Mouse (Mus musculus): ENCODE data around the gene Fastkd5.

Gene Fastkd5

DNA sequence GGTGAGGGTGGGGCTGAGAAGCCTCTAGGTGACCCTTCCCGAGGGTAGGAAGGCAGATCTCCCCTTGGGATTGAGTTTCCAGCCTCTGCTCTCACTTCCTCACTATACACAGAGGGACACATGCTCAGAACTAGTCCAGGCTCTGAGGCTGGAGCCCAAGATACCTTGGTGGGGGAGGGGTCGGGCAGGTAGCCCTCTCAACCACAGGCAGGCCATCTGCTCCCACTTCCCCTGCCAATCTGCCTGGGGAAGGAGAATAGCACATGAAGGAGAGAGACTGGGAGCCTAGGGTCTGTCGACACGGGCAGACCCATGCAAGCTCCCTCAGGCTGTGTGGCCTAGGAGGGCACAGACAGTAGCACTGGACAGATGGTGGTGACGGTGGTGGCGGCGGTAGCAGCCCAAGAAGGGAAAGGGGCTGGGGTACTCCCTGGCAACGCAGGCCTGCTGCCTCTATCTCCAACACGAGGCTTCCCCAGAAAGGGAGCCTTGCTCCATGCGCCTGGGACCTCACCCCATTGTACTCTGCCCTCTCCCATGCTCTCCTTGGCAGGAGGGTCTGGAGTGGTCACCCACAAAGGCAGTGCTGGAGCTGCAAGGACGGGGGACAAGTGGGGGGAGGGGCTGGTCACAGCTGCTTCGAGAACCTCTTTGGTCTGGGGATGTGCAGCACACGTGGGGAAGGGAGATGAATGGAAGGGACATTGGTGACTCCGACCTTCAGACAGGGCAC, 4.3 kb upstream of the Fastkd5 start:
- DNase-seq: no peak

DNA sequence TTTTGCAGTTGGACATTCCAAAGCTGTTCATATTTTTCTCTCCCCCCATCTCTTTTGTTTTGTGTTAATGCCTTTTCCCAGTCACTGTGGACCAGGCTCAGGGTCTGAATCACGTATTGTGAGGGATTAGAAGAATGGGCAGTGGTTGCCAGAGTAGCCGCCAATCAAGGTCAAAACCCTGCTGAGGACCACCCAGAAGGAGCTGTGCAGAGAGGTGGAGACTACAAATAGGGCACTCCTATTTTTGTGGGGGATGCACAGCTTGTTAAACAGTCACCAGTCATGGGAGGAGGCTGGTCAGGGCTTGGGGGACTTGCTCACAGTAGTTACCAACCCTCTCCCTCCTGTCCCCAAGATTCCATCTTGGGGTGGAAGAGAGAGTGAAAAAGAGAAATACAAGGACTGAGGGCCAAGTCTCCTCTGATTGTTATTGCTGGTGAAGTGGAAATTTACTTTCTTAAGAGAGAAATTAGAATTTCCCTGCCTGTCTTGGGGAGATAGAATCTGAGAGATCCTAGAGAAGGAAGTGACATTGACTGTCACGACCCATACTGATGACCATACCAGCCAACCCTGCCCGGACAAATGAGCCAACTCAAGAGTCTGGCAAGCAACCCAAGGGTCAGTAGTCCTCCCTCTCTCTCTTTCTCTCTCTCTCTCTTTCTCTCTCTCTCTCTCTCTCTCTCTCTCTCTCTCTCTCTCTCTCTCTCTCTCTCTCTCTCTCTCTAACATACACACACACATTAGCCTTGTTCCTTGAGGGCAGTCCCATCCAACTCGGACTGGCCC, 3.3 kb upstream of the Fastkd5 start:
- DNase-seq: no peak

DNA sequence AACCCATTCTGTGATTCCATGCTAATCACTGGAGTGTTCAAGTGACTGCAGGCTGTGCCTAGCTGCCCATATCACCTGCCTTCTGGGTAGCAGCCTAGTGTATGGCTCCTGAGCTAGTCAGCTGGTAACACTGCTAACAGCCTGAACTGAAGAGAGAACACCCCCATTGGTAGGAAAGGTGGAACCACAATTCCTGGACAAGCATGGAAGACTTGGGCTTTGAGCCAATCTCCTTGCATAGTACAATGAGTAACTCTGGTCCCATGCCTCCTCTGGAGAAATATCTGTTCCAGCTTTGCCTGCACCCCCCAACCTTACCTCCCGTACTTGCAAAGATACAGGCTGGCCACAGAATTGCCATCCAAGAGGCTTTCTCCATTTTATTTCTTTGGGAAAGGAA, 2.6 kb upstream of the Fastkd5 start:
- DNase-seq: no peak

DNA sequence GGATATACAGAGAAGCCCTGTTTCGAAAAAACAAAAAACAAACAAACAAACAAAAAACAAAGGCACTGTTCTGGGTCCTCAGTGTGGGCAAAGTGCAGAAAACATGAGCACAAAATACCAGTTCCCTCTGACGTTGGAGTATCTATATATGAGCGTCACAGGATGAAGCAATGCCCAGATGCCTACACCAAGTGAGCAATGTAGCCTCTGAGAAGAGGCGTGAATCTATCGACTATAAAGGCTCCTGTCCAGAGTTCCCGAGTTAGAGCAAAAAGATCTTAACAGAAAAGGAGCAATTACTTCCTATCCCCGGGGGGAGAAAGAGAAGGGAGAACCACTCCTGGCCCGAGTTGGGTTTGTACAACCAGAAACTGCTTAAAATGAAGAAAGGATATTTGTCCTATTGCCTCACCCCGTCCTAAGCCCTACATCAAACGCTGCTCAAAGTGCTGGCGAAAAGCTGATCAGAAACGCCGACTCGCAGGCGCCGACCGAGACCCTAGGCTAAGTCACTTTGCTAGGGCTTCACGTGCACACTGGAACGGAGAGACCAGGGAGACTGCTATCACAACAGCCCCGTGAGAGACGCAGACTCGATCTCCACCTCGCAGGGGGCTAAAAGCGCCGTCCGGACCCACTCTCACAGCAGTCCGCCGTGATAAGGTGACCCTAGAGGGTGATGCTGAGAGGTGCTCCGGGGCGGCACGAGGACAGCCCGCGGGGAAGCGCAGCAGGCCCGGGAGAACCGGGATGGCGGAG, 568 bp downstream of the Fastkd5 start:
- no peak for DNase-seq

DNA sequence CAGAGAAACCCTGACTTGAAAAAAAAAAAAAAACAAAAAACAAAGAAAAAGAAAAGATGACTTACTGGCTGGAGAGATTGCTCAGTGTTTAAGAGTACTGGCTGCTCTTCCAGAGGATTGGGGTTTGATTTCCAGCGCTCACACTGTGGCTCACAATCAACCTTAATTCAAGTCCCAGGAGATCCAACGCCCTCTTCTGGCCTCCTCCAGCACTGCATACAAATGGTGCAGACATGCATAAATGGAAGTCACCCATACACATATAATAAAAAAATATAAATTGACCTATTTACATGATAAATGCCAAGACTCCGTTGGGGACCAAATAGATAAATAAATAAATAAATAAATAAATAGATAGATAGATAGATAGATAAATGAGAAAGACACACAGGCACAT, 1.4 kb downstream of the Fastkd5 start:
- DNase-seq: peak; percentile 36

DNA sequence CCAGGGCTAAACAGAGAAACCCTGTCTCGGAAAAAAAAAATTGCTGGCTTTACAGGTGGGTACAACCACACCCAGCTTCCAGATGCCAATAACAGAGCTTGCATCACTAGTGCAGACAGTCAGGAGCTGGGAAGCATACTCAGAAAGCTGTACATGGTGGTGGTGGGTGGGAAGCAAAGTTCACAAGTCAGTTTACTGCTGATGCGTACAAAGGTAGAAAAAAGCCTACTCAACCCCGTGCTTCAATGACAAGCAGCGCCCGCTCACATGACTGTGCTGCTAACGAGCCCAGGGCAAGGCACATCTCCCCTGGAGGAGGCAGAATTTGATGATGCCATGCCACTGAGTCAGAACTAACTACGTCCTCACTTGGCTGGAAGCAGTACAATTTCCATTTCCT, 10.9 kb downstream of the Fastkd5 start:
- no peak for DNase-seq

DNA sequence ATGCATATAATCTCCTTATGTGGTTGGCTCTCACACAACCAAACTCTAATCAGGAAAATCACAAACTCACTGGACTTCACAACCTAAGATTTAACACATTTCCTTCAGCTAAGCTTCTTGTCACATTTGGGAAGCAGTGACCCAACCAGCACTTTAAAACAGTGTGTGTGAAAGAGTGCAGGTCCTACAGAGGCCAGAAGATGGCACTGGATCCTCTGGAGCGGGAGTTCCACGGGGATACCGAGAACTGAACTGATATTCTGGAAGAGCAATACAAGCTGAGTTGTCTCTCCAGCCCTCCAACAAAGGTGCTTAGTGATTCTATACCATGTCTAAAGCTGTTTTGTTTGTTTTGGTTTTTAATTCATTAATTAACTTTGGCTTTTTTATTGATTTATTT, 16.7 kb downstream of the Fastkd5 start:
- DNase-seq: peak; percentile 35

DNA sequence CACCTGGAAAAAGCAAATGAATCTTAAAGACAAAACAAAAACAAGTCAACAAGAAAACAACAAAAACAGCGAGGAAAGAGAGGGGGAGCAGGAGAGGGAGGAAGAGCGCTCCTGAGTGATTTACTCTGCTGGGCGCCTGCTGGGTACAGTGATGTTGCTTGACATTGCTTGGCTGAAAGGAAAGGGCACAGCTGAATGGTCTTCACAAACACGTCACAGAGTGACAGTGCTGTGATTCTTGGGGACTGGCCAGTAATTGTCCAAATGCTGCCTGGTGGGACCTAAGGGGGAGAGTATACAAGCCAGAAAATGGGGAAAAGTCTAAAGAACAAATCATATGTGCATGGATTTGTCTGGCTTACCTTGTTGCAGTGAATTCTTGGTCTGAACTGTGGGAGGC, 27.6 kb downstream of the Fastkd5 start:
- no peak for DNase-seq

DNA sequence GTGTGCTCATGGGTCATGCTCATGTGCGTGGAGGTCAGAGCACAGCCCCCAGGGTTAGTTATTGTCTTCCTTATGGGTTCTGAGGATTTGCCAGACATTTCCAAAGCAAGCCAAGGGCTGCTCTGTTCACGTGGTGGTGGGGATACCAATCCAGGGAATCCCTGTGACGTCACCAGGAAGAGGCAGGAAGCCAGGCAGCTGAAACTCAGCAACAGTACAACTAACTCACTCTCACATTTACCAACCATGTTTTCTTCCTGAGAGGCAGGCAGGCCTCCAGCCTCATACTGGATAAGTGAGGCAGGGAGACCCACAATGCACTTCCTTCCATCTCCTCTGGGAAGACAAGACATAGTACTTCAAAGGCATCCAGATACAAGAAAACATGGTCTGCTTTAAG, 31.4 kb downstream of the Fastkd5 start:
- no peak for DNase-seq

DNA sequence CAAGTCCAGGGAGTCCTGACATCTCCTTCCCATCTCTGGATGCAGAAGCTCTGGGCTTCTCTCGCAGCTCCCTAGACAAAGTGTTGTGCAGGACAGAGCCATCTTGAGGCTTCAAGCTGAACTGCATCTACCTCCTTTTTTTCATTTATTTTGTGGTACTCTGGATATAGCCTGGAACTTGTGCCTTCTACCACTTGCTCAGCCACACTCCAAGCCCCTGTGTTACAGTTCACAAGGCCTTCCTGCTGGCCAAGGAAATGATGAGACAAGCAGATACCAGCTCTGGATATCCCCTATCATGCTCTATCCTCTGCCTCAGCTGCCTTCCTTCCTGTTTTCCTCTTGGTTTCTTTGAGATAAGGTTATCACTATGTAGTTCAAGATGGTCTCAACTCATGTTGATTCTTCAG, 32.2 kb downstream of the Fastkd5 start:
- no peak for DNase-seq

DNA sequence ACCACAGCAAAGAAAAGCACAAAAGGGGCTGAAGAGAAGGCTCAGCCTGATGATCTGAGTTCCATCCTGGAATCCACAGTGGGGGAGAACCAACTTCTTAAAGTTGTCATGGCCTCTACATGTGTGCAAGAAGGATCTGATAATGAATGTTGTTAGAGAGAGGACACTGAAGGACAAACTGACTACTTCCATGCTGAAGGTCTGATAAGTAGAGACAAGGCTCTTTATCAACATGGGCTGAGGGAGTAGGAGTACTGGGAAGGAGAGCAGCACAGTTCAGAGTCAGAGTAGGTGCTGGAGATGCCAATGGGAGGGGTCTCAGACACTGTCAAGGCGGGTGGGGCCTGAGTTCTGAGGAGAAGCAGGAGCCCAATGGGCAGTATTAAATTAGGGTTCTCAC, 34.2 kb downstream of the Fastkd5 start:
- DNase-seq: no peak

DNA sequence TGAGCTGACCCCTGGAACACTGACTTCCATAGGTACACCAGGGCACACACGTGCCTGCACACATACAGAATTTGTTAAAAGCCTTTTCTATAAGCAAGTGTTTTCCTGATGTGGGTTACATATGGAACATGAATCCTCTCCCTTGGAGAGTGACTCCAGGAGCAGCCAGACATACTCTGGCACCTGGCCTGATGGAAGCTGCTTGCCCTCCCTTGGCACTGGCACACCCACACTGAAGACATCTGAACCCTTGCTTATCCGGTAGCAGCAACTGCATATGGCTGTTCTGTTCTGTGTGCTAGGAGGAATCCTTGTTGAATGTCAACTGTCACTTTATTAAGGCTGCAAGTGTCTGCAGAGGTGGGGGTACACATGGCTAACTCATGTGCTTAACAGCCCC, 38.8 kb downstream of the Fastkd5 start:
- DNase-seq: no peak

DNA sequence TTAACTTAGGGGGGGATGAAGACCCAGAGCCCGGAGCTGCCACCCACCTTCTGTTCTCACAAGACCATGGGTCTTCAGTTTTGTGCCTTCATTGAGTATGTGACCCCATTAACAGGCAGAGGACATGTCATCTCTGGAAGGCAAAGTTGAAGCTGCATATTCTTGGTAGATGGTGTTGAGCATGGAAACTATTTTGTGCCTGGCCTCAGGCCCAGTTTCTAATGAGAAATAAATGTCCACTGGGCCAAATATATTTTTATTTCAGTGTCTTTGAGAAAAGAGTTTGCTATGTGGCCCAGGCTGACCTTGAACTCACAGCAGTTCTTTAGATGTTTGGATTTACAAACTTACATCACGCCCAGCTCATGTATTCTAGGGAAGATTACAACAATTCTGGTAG, 40.1 kb downstream of the Fastkd5 start:
- no peak for DNase-seq

DNA sequence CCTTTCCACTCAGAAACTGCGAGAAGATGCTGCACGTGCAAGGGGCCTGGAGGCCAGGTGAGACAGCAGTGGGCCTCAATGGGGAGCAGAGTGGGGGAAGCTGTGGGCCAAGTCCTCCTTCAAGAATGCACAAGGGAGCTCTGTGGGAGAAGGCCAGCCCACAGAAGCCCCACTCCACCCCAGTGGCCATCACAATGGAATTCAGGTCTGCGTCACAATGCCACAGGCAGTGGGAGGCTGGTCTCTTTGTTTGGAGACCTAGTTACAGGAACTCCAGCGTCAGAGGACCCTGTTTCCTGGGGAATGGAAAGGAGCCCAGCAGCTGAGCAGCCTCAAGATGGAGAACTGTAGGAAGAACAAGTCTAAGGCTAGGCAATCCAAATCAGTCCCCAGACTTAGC, 40.7 kb downstream of the Fastkd5 start:
- no peak for DNase-seq

DNA sequence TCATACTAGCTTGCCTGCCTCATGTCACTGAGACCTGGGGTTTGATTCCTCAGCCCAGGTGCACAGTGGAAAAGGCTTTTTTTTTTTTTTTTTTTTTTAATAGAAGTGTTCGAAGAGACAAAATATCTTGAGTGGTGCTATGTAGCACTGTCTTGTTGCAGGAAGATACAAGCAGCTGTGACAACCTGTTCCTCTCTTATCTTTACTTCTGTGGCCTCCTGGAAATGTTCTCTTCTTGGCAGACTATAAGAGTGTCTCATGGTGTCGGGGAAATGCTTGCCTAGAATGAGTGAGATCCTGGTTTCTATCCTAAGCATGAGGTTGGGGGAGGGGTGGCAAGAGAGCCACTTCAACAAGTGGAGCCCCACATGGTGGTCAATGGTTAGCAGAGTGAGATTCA, 41.5 kb downstream of the Fastkd5 start:
- no peak for DNase-seq

DNA sequence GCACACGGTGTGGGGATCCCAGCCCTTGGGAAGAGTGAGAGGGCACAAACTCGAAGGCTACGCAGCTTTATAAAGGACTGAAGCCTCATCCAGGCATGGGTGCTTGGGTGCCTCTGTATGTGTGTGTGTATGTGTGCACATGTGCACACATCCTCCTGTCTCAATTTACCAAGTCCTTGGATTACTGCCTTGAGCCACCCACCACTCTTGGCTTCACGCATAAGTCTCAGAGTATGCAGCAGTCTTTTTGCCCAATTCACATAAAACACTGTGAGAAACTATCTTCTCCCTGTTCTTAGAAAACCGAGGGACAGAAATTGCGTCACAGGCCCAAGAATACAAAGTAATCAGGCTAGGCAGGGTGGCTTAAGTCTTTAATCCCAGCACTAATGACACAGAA, 43.8 kb downstream of the Fastkd5 start:
- no peak for DNase-seq

DNA sequence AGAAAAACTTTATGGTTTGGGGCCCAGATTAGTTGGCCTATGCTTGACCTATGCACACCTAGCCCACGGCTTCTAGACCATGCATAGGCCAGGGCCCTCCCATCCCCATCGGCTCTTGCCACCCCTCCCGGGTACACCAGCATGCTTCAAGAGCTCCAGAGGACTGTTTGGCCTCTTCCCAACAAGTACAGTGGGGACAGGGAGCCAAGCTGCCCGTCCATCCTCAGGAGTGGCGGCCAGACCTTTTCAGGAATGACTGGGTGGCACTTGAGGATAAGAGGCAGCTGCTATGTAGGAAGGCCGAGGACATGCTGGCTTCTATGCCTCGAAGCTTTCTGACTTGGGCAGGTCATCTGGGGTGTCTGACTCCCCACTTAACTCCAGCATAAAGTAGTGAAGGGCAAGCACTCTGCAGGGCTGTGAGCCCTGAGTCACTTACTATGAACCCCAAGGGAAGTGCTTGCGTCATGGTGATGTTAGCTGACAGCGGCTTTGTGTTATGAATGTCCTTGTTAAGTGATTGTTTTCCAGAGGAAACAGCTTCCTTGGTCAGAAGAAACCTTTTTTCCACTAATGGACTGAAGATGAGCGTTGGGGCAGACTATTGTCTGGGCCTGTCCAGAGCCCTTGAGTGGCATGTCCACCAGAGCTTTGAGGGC, 45.8 kb downstream of the Fastkd5 start:
- DNase-seq: no peak

DNA sequence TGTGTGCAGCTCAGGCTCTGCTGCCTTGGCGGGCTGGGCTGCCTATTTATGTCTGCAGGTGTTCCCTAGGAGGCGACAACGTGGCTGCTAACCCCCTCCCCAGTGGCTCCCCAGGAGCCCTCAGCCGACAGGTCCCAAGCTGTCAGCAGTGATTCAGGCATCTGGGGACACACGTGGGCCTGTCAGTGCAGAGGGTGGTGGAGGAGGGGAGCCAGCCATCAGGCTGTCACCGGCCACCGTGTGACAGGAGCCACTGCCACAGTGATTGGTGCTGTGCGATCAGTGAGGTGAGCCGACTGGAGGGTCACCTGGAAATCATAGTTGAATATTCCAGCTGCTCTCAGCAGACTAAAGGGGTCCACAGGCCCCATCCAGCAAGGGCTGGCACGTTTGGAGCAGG, 47.3 kb downstream of the Fastkd5 start, which contains the start of gene Avp:
Gene Avp (minus strand): TSS at position 3 of the 400 bp plus-strand sequence.
- no peak for DNase-seq

DNA sequence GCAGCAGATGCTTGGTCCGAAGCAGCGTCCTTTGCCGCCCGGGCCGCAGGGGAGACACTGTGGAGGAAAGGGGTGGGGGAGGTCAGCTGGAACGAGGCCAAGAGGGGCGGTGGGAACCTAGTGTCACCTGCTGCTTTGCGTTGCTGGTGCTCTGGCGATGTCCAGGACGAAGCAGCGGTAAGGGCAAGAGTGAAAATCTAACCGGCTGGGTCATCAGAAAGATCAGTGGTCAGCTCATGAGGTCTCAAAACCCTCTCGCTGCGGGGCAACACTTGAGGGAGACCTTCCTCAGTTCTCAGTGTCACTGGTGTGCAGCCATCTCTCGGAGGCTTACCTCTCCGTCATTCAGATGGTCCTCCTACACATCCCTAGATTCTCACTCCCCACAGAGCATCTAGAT, 48.6 kb downstream of the Fastkd5 start:
- no peak for DNase-seq

DNA sequence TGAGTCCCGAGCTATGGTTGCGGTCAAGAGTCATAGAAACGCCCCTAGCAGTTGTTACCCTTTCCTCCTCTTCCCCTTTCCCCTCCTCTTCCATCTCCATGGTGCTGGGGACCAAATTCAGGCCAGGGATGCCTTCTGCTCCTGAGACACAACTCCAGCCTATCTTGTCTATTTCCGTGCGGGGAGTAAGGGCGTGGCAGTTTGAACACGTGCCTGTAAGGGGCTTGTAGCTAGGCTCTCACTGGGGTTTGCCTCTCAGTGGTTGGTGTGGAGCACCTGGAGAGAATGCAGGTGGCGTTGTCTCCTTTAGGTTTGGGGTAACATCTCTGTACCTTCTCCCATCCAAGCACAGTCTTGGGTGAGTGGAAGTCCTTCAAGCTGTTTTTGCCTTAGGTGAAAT, 50.0 kb downstream of the Fastkd5 start:
- no peak for DNase-seq

DNA sequence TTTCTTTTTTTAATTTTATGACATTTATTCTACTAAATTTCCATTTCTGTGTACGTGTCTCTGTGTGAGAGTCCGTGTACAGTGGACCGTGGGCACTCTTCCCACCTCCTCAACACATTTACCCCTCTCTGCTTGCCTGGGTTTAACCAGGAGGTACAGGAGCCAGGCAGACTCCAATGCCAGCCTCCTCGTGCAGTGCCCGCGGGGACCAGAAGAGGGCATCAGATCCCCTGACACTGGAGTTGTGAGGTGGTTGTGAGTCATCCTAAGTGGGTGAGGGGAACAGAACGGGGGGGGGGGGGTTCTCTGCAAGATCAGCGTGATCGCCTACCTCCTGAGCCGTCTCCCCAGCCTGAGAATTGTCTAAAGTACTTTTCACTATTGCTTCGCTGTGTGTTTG, 51.7 kb downstream of the Fastkd5 start:
- DNase-seq: peak; percentile 63

DNA sequence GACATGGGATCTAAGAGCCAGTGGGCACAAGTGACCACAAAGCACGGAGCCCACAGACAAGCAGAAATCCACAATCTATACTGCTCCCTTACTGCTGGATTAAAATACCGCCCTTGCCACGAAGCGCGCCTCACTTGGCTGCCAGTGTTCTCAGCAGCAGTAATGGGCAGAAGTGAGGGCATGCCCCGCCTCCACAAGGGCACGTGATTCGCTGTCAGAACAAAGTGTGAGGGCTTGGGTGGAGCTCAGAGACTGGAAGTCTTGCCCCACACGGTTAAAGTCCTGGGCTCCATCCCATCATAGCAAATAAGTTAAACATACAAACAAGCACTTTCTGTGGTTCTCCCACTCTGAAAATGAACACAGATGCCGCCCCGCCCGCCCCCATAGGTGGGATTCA, 52.2 kb downstream of the Fastkd5 start:
- peak; percentile 51 for DNase-seq

DNA sequence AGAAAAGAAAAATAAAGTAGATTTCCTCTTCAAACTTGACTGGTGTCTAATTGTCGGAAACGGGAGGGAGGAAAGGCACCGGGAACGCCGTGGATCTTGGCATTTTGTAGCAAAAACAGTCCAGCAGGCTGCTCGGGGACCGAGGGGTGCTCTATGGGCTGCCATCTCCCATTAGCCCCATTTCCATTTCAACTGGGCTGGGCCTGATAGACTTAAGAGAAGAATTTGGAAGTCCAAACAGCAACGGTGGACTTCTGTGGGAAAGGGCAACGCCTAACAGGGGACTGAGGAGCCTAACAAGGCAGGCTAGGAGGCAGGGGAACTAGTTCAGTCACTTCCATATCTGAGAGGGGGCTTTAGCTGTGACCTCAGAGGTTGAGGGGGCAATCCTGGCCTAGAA, 52.8 kb downstream of the Fastkd5 start:
- DNase-seq: no peak
